Mouse (Mus musculus) forebrain, embryonic 13.5 days (tissue): ENCODE measurements around the gene Ccdc186. TPM values are rescaled to one million over a fixed set of nuclear protein-coding genes. Genes with fewer than 3 reads are reported as not detected.

ENCODE experiments used
- ATAC-seq: fragments of 200-750 bp; cut with Nextera tagmentation; 2 replicates; pipeline ENCODE4 v1.8.0; 2017
- H3K27ac ChIP-seq: fragments of 300-500 bp; sonication (generic); 2 replicates; pipeline ENCODE4 v1.5.1; 2015; ENCODE audit warnings: inconsistent platforms, mild to moderate bottlenecking, moderate library complexity
- H3K27me3 ChIP-seq: fragments of 300-500 bp; sonication (generic); 2 replicates; pipeline ENCODE4 v1.6.1; 2015; ENCODE audit warnings: mild to moderate bottlenecking, inconsistent platforms
- H3K36me3 ChIP-seq: fragments of 300-500 bp; sonication (generic); 2 replicates; pipeline ENCODE4 v1.6.1; 2015; ENCODE audit warnings: mild to moderate bottlenecking, inconsistent platforms; ENCODE audit not compliant: poor library complexity, severe bottlenecking
- H3K4me1 ChIP-seq: fragments of 300-500 bp; sonication (generic); 2 replicates; pipeline ENCODE4 v1.6.1; 2015; ENCODE audit warnings: inconsistent platforms
- H3K4me2 ChIP-seq: fragments of 300-500 bp; sonication (generic); 2 replicates; pipeline ENCODE4 v1.6.1; 2015; ENCODE audit warnings: inconsistent platforms, mild to moderate bottlenecking, moderate library complexity
- H3K4me3 ChIP-seq: fragments of 300-500 bp; sonication (generic); 2 replicates; pipeline ENCODE4 v1.5.1; 2015; ENCODE audit warnings: mild to moderate bottlenecking, inconsistent platforms
- H3K9ac ChIP-seq: fragments of 300-500 bp; sonication (generic); 2 replicates; pipeline ENCODE4 v1.6.1; 2015; ENCODE audit warnings: mild to moderate bottlenecking, inconsistent platforms
- H3K9me3 ChIP-seq: fragments of 300-500 bp; sonication (generic); replicated peaks from 2 replicates; pipeline ENCODE4 v1.6.1; 2016; ENCODE audit warnings: inconsistent platforms
- WGBS: fragments of 180-500 bp; shearing (Covaris S2); methylation state at CpG from one replicate; pipeline ENCODE4 v1.1.7; 2015; 5-methylcytosine and 5-hydroxymethylcytosine counted together
- polyA plus RNA-seq: library from polyadenylated mRNA; unstranded; fragments of >200 nt; fragmentation: Nextera tagmentation; extraction: Ambion mirVana; gene quantifications from 2 replicates; pipeline ENCODE4 v1.2.1, GENCODE M21; 2015

Ccdc186 gene
- polyA plus RNA-seq, 1 experiment from 2014 or later, result 25.1 TPM

GRCm38 (mm10) chr19:56821040-56821797, 771 bp downstream of the Ccdc186 start:
- WGBS, result 3% methylated on average over 22 of the region's 22 CpGs
- no peak for ATAC-seq
- peak overlapping the region; percentile 85 for H3K4me2 ChIP-seq
- no peaks in the 10 kb centered on the region for H3K36me3 ChIP-seq
- peaks cover 3% of the 10 kb centered on the region; the same call in 1 of the 2 replicates for H3K27me3 ChIP-seq
- peak overlapping the region; percentile 81 for H3K9ac ChIP-seq
- H3K4me1 ChIP-seq, result peaks cover 40% of the 10 kb centered on the region
- H3K27ac ChIP-seq, result peak overlapping the region; percentile 86; the same call in 1 of the 2 replicates
- H3K9me3 ChIP-seq, result no peaks in the 10 kb centered on the region
- H3K4me3 ChIP-seq, result peak overlapping the region; percentile 96

- no peak overlapping the region for H3K4me3 ChIP-seq
- peaks cover 47% of the 10 kb centered on the region for H3K4me1 ChIP-seq
- no peak overlapping the region for H3K9ac ChIP-seq
- no peak for ATAC-seq
- H3K4me2 ChIP-seq, result peak overlapping the region; percentile 3; the same call in 1 of the 2 replicates
- no peaks in the 10 kb centered on the region for H3K27me3 ChIP-seq
- H3K36me3 ChIP-seq, result 0 out of 2 replicates have a peak, but pooled peaks cover 4% of the 10 kb centered on the region
- peak overlapping the region; percentile 3; the same call in 1 of the 2 replicates for H3K27ac ChIP-seq
- WGBS, result 49% methylated on average over 14 of the region's 14 CpGs
- no peaks in the 10 kb centered on the region for H3K9me3 ChIP-seq
Measured at GRCm38 (mm10) chr19:56817851-56818526, 4.0 kb downstream of the Ccdc186 start.

- H3K9ac ChIP-seq, result no peak overlapping the region
- H3K4me2 ChIP-seq, result no peak overlapping the region
- H3K27me3 ChIP-seq, result no peaks in the 10 kb centered on the region
- WGBS, result 91% methylated on average over 4 of the region's 4 CpGs
- ATAC-seq, result no peak
- H3K9me3 ChIP-seq, result no peaks in the 10 kb centered on the region
- H3K4me3 ChIP-seq, result no peak overlapping the region
- H3K36me3 ChIP-seq, result peaks cover 19% of the 10 kb centered on the region
- no peak overlapping the region for H3K27ac ChIP-seq
- H3K4me1 ChIP-seq, result peaks cover 22% of the 10 kb centered on the region
Measured at GRCm38 (mm10) chr19:56813360-56813759, 8.6 kb downstream of the Ccdc186 start.

GRCm38 (mm10) chr19:56811590-56811989, 10.4 kb downstream of the Ccdc186 start:
- WGBS, result 47% methylated on average over 9 of the region's 9 CpGs
- Histone ChIP-seq H3K9me3 (no peaks in the 10 kb centered on the region), H3K4me1 (peaks cover 7% of the 10 kb centered on the region; the same call in 1 of the 2 replicates), H3K4me3 (no peak overlapping the region), H3K9ac (no peak overlapping the region), H3K27me3 (no peaks in the 10 kb centered on the region), H3K27ac (no peak overlapping the region), H3K4me2 (no peak overlapping the region), H3K36me3 (peaks cover 35% of the 10 kb centered on the region)
- no peak for ATAC-seq

- Histone ChIP-seq H3K4me3 (no peak overlapping the region), H3K27ac (no peak overlapping the region), H3K36me3 (peaks cover 39% of the 10 kb centered on the region), H3K4me2 (no peak overlapping the region), H3K27me3 (no peaks in the 10 kb centered on the region), H3K4me1 (peaks cover 3% of the 10 kb centered on the region; the same call in 1 of the 2 replicates), H3K9ac (no peak overlapping the region), H3K9me3 (no peaks in the 10 kb centered on the region)
- ATAC-seq, result no peak
Measured at GRCm38 (mm10) chr19:56810641-56811146, 11.3 kb downstream of the Ccdc186 start.

- Histone ChIP-seq H3K36me3 (peaks cover 59% of the 10 kb centered on the region), H3K27ac (no peak overlapping the region)
Measured at GRCm38 (mm10) chr19:56808771-56809170, 13.2 kb downstream of the Ccdc186 start.

GRCm38 (mm10) chr19:56807122-56807521, 14.9 kb downstream of the Ccdc186 start:
- no peaks in the 10 kb centered on the region for H3K4me1 ChIP-seq
- H3K9me3 ChIP-seq, result no peaks in the 10 kb centered on the region
- no peak for ATAC-seq
- H3K27me3 ChIP-seq, result no peaks in the 10 kb centered on the region
- H3K9ac ChIP-seq, result no peak overlapping the region
- no peak overlapping the region for H3K4me2 ChIP-seq
- no peak overlapping the region for H3K27ac ChIP-seq
- peaks cover 66% of the 10 kb centered on the region for H3K36me3 ChIP-seq
- H3K4me3 ChIP-seq, result no peak overlapping the region
- WGBS, result 94% methylated on average over 5 of the region's 5 CpGs

More at GRCm38 (mm10) chr19:56808771-56809170, 13.2 kb downstream of the Ccdc186 start:
- Histone ChIP-seq H3K4me1 (no peaks in the 10 kb centered on the region), H3K9ac (no peak overlapping the region), H3K9me3 (no peaks in the 10 kb centered on the region), H3K27me3 (no peaks in the 10 kb centered on the region), H3K4me2 (no peak overlapping the region), H3K4me3 (no peak overlapping the region)
- no peak for ATAC-seq
- 63% methylated on average over 5 of the region's 5 CpGs for WGBS

GRCm38 (mm10) chr19:56805366-56805765, 16.6 kb downstream of the Ccdc186 start:
- Histone ChIP-seq H3K4me2 (no peak overlapping the region), H3K27ac (no peak overlapping the region), H3K36me3 (peaks cover 84% of the 10 kb centered on the region), H3K9ac (no peak overlapping the region), H3K9me3 (no peaks in the 10 kb centered on the region), H3K4me1 (no peaks in the 10 kb centered on the region), H3K4me3 (no peak overlapping the region), H3K27me3 (no peaks in the 10 kb centered on the region)
- ATAC-seq, result no peak
- 91% methylated on average over 2 of the region's 2 CpGs for WGBS

GRCm38 (mm10) chr19:56802352-56802746, 19.6 kb downstream of the Ccdc186 start:
- no peaks in the 10 kb centered on the region for H3K4me1 ChIP-seq
- H3K9me3 ChIP-seq, result no peaks in the 10 kb centered on the region
- ATAC-seq, result no peak
- 73% methylated on average over 3 of the region's 3 CpGs for WGBS
- H3K36me3 ChIP-seq, result peaks cover 93% of the 10 kb centered on the region
- no peak overlapping the region for H3K4me3 ChIP-seq
- no peak overlapping the region for H3K27ac ChIP-seq
- no peaks in the 10 kb centered on the region for H3K27me3 ChIP-seq
- no peak overlapping the region for H3K4me2 ChIP-seq
- H3K9ac ChIP-seq, result no peak overlapping the region

- H3K4me1 ChIP-seq, result no peaks in the 10 kb centered on the region
- no peak for ATAC-seq
- H3K27me3 ChIP-seq, result no peaks in the 10 kb centered on the region
- no peak overlapping the region for H3K9ac ChIP-seq
- no peaks in the 10 kb centered on the region for H3K9me3 ChIP-seq
- H3K4me2 ChIP-seq, result no peak overlapping the region
- H3K4me3 ChIP-seq, result no peak overlapping the region
- WGBS, result 92% methylated on average over 10 of the region's 10 CpGs
- peaks cover 91% of the 10 kb centered on the region for H3K36me3 ChIP-seq
- no peak overlapping the region for H3K27ac ChIP-seq
Measured at GRCm38 (mm10) chr19:56801656-56802351, 20.2 kb downstream of the Ccdc186 start.

- H3K4me2 ChIP-seq, result no peak overlapping the region
- WGBS, result 88% methylated on average over 7 of the region's 7 CpGs
- no peaks in the 10 kb centered on the region for H3K27me3 ChIP-seq
- no peaks in the 10 kb centered on the region for H3K9me3 ChIP-seq
- H3K9ac ChIP-seq, result no peak overlapping the region
- ATAC-seq, result no peak
- H3K36me3 ChIP-seq, result peaks cover 95% of the 10 kb centered on the region
- H3K4me1 ChIP-seq, result no peaks in the 10 kb centered on the region
- no peak overlapping the region for H3K27ac ChIP-seq
- H3K4me3 ChIP-seq, result no peak overlapping the region
Measured at GRCm38 (mm10) chr19:56800930-56801655, 20.9 kb downstream of the Ccdc186 start.
